Mouse (Mus musculus) spleen, adult 2 months (tissue): ENCODE measurements around the gene Supt6.

ENCODE experiments used
- CTCF ChIP-seq: fragments of 200-500 bp; IDR thresholded peaks from 2 replicates; pipeline ENCODE4 v1.5.1; 2011; ENCODE audit warnings: mild to moderate bottlenecking, inconsistent platforms; ENCODE audit not compliant: insufficient read depth, insufficient read length, insufficient replicate concordance; ENCODE audit errors: extremely low read depth
- POLR2A ChIP-seq: fragments of 200-500 bp; IDR thresholded peaks from 2 replicates; pipeline ENCODE4 v1.6.1; 2011; ENCODE audit warnings: low read depth, low read length, inconsistent platforms

GRCm38 (mm10) chr11:78223586-78223985 lies 22.2 kb downstream of the Supt6 start:
- TF ChIP-seq POLR2A, result no peak
- no peak for TF ChIP-seq CTCF
